Mouse (Mus musculus) limb, embryonic 14.5 days (tissue): ENCODE data around the gene Gopc. TPM values are rescaled to one million over a fixed set of nuclear protein-coding genes. Genes with fewer than 3 reads are reported as not detected.
"Not testable (repeated sequence)": the region's sequence is repeated elsewhere in the genome, so short reads cannot be mapped to it uniquely, and the experiment has no call there.

Experiments
- ATAC-seq: fragments of 200-750 bp; cut with Nextera tagmentation; 2 replicates; pipeline ENCODE4 v1.8.0; 2017; ENCODE audit warnings: low read depth, moderate number of reproducible peaks, moderate TSS enrichment; ENCODE audit not compliant: low FRiP score
- DNase-seq: peaks from one replicate; pipeline ENCODE4 v3.0.0-alpha.2; 2015; ENCODE audit warnings: low spot score
- H3K27ac ChIP-seq: fragments of 300-500 bp; sonication (generic); replicated peaks from 2 replicates; pipeline ENCODE4 v1.5.1; 2014; ENCODE audit warnings: low read depth, mild to moderate bottlenecking, low read length, moderate library complexity, mixed read lengths
- H3K27me3 ChIP-seq: fragments of 300-500 bp; sonication (generic); 2 replicates; pipeline ENCODE4 v1.6.1; 2014; ENCODE audit warnings: low read length, mixed read lengths; ENCODE audit not compliant: control insufficient read depth, insufficient read depth
- H3K36me3 ChIP-seq: fragments of 300-500 bp; sonication (generic); 2 replicates; pipeline ENCODE4 v1.6.1; 2014; ENCODE audit warnings: mild to moderate bottlenecking, low read length, moderate library complexity, mixed read lengths; ENCODE audit not compliant: control insufficient read depth, insufficient read depth
- H3K4me1 ChIP-seq: fragments of 300-500 bp; sonication (generic); 2 replicates; pipeline ENCODE4 v1.6.1; 2014; ENCODE audit warnings: antibody characterized with exemption, low read length, mixed read lengths; ENCODE audit not compliant: control insufficient read depth, insufficient read depth
- H3K4me2 ChIP-seq: fragments of 300-500 bp; sonication (generic); replicated peaks from 2 replicates; pipeline ENCODE4 v1.6.1; 2014; ENCODE audit warnings: low read depth, mild to moderate bottlenecking, low read length, moderate library complexity; ENCODE audit not compliant: severe bottlenecking
- H3K4me3 ChIP-seq: fragments of 300-500 bp; sonication (generic); replicated peaks from 2 replicates; pipeline ENCODE4 v1.5.1; 2014; ENCODE audit warnings: low read length
- H3K9ac ChIP-seq: fragments of 300-500 bp; sonication (generic); 2 replicates; pipeline ENCODE4 v1.6.1; 2014; ENCODE audit warnings: mild to moderate bottlenecking, low read depth, low read length, moderate library complexity; ENCODE audit not compliant: severe bottlenecking
- H3K9me3 ChIP-seq: fragments of 300-500 bp; sonication (generic); 2 replicates; pipeline ENCODE4 v1.6.1; 2016; ENCODE audit warnings: low read length; ENCODE audit not compliant: control insufficient read depth
- POLR2A ChIP-seq: fragments of 200-500 bp; IDR thresholded peaks from 2 replicates; pipeline ENCODE4 v1.8.0; 2012; ENCODE audit warnings: inconsistent platforms, mild to moderate bottlenecking, moderate library complexity, borderline replicate concordance; ENCODE audit not compliant: insufficient read depth, insufficient read length; ENCODE audit errors: extremely low read depth
- WGBS: fragments of 180-500 bp; shearing (Covaris S2); extraction: QIAGEN DNeasy Blood & Tissue Kit; methylation state at CpG from one replicate; pipeline ENCODE4 v1.1.7; 2014; 5-methylcytosine and 5-hydroxymethylcytosine counted together
- polyA plus RNA-seq, 2 experiments: library from polyadenylated mRNA; depleted of rRNA in 1 of 2; stranded (reverse) in 1 of 2; unstranded in 1 of 2; fragments of >200 nt; fragmentation: Nextera tagmentation in 1 of 2; extraction: Ambion mirVana in 1 of 2; gene quantifications; 2 replicates each; pipeline versions ENCODE4 v1.2.1 to v1.2.3; 2012 to 2014

Gopc gene
- polyA plus RNA-seq, 2 experiments, result 17.6 to 20.2 TPM

- Histone ChIP-seq H3K4me1 (no peaks in the 10 kb centered on the region), H3K4me3 (no peak overlapping the region), H3K27me3 (no peaks in the 10 kb centered on the region), H3K4me2 (no peak overlapping the region), H3K27ac (no peak overlapping the region), H3K9ac (no peak overlapping the region), H3K36me3 (no peaks in the 10 kb centered on the region), H3K9me3 (no peaks in the 10 kb centered on the region)
- DNase-seq (no peak), ATAC-seq (no peak)
- no peak for TF ChIP-seq POLR2A
Measured at GRCm38 (mm10) chr10:52302271-52302670, 79.7 kb downstream of the Gopc start.

- 92% methylated on average over 4 of the region's 4 CpGs for WGBS
- ATAC-seq (no peak), DNase-seq (no peak)
- no peak overlapping the region for H3K4me2 ChIP-seq
- no peaks in the 10 kb centered on the region for H3K27me3 ChIP-seq
- TF ChIP-seq POLR2A, result no peak
- H3K4me1 ChIP-seq, result no peaks in the 10 kb centered on the region
- no peak overlapping the region for H3K4me3 ChIP-seq
- H3K9me3 ChIP-seq, result no peaks in the 10 kb centered on the region
- no peak overlapping the region for H3K27ac ChIP-seq
- no peaks in the 10 kb centered on the region for H3K36me3 ChIP-seq
- no peak overlapping the region for H3K9ac ChIP-seq
Measured at GRCm38 (mm10) chr10:52301766-52302165, 80.2 kb downstream of the Gopc start.

GRCm38 (mm10) chr10:52298568-52298967, 83.4 kb downstream of the Gopc start:
- not testable (repeated sequence) for H3K27ac ChIP-seq, ATAC-seq

GRCm38 (mm10) chr10:52295934-52296333, 86.0 kb downstream of the Gopc start:
- no peaks in the 10 kb centered on the region for H3K27me3 ChIP-seq
- TF ChIP-seq POLR2A, result no peak
- H3K9me3 ChIP-seq, result no peaks in the 10 kb centered on the region
- ATAC-seq (no peak), DNase-seq (no peak)
- no peak overlapping the region for H3K9ac ChIP-seq
- no peak overlapping the region for H3K4me2 ChIP-seq
- no peak overlapping the region for H3K4me3 ChIP-seq
- no peak overlapping the region for H3K27ac ChIP-seq
- 94% methylated on average over 2 of the region's 2 CpGs for WGBS
- no peaks in the 10 kb centered on the region for H3K36me3 ChIP-seq
- H3K4me1 ChIP-seq, result no peaks in the 10 kb centered on the region

More at GRCm38 (mm10) chr10:52298568-52298967, 83.4 kb downstream of the Gopc start:
- not testable (repeated sequence) for H3K4me1 ChIP-seq, H3K4me3 ChIP-seq, DNase-seq, H3K9me3 ChIP-seq, H3K9ac ChIP-seq, H3K4me2 ChIP-seq, H3K36me3 ChIP-seq, H3K27me3 ChIP-seq

- H3K9me3 ChIP-seq, result no peaks in the 10 kb centered on the region
- TF ChIP-seq POLR2A, result no peak
- no peak for ATAC-seq
- H3K36me3 ChIP-seq, result no peaks in the 10 kb centered on the region
- no peak overlapping the region for H3K4me3 ChIP-seq
- no peaks in the 10 kb centered on the region for H3K27me3 ChIP-seq
- H3K9ac ChIP-seq, result no peak overlapping the region
- WGBS, result 86% methylated on average over 4 of the region's 4 CpGs
- no peak for DNase-seq
- H3K4me1 ChIP-seq, result no peaks in the 10 kb centered on the region
- no peak overlapping the region for H3K4me2 ChIP-seq
- no peak overlapping the region for H3K27ac ChIP-seq
Measured at GRCm38 (mm10) chr10:52293921-52294577, 87.9 kb downstream of the Gopc start.

- not testable (repeated sequence) for H3K9ac ChIP-seq, ATAC-seq, H3K27ac ChIP-seq, H3K4me1 ChIP-seq, H3K9me3 ChIP-seq, H3K4me3 ChIP-seq, DNase-seq, H3K27me3 ChIP-seq, H3K4me2 ChIP-seq, H3K36me3 ChIP-seq
- 82% methylated on average over 1 of the region's 1 CpGs for WGBS
Measured at GRCm38 (mm10) chr10:52292391-52292790, 89.5 kb downstream of the Gopc start.
